Mouse (Mus musculus) gastrocnemius, adult 8-10 months (tissue): Measurements from ENCODE around the gene Rras2. TPM values are rescaled to one million over a fixed set of nuclear protein-coding genes. Genes with fewer than 3 reads are reported as not detected.

Experiments used
- DNase-seq, 2 experiments: peaks; one replicate each; pipeline ENCODE4 v3.0.0; 2022; ENCODE audit warnings: low spot score in 2 of 2
- total RNA-seq, 4 experiments: library from RNA; stranded (reverse); gene quantifications; 2 replicates each; pipeline ENCODE4 v1.2.4; 2022

Gene Rras2
- total RNA-seq, 4 experiments from 2014 or later = 12.4 to 15.0 (median 13.6) TPM

- no peak for DNase-seq
Measured at GRCm38 (mm10) chr7:114074133-114074532, 43.4 kb downstream of the Rras2 start.

DNA sequence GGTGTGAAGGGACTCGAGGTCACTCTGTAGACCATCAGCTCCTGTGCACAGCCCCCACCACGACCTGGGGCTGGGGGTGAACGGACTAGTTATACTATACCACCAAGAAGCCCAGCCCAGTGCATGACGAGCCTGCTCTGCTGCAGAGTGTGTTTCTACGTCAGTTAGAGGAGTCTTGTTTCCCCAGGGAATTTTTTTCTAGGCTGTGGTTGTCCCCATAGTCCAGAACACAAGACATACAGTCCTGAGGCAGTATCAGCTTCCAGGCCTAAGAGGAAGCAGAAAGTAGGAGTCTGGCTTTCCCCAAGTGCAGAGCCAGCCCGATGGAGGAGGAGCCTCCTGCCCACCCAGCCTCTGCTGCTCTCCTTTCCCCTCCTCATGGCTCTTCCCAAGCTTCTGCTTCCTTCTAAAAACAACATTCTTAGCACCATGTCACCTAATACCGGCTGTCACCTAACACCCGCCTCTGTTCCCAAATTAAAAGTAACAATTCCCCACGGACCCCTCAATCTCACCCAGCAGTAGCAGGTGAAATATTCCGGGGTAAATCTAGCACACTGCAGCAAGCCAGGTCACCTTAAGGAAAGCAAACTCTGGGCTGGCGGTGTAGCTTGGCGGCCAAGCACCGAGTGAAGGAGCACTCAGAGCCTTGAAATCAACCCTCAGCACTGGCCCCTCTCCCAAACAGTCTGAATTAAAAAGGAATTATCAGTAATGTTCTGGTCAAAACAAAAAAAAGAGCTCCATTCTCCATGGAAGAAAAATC, 45.5 kb downstream of the Rras2 start:
- DNase-seq = no peak

DNA sequence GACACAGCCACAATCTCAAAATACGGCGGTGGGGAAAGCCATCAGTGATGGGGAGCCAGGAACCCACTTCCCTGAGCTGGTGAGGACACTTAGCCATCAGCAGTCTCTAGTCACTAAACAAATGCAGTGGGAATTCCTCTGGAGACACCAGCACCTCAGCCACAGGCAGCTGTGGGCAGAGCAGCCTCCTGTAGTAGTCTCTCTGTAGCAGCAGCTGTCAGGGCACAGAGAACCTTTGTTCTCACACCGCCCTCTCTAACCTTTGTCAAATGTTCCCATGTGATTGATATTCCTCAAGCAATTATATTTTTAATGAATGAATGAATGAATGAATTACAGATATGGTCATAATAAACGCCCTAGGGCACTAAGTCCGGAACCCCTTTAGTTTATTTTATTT, 46.2 kb downstream of the Rras2 start:
- DNase-seq = no peak

- DNase-seq = no peak
Measured at GRCm38 (mm10) chr7:114070458-114070840, 47.1 kb downstream of the Rras2 start.

DNA sequence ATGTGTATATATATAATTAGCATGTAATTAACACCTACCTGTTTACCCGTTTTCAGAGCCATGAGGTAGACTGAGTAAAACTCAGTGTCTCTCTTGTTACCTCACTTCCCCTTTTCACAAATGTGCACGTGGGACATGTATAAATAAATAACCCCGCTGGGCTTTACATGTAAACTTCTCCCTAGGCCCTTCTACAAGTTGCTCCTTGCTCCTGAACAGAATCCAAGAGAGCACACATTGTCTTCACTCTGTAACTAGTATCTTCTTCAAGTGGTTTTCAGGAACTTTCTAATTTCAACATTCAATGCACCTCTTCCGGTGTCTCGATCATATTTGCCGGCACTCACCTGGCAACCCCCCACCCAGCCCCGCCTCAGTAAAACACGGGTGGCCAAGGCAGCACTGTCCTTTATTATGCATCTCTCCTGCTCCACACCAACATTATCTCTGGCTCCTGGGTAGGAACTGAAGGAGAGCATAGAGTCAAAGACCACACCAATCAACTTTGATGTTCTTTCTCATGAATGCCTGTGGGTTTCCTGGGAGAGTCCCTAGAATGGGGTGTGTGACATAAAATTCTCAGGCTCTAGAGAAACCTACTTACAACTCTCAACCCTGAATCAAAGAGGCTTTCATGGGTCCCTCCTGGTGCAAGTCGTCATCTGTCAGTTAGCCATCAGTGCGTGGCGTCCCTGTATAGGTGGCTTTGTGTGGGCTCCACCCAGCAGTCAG, 47.7 kb downstream of the Rras2 start:
- no peak for DNase-seq

- no peak for DNase-seq
Measured at GRCm38 (mm10) chr7:114068956-114069533, 48.5 kb downstream of the Rras2 start.

- DNase-seq = peak; percentile 72 to 75
Measured at GRCm38 (mm10) chr7:114066529-114067178, 50.9 kb downstream of the Rras2 start.

DNA sequence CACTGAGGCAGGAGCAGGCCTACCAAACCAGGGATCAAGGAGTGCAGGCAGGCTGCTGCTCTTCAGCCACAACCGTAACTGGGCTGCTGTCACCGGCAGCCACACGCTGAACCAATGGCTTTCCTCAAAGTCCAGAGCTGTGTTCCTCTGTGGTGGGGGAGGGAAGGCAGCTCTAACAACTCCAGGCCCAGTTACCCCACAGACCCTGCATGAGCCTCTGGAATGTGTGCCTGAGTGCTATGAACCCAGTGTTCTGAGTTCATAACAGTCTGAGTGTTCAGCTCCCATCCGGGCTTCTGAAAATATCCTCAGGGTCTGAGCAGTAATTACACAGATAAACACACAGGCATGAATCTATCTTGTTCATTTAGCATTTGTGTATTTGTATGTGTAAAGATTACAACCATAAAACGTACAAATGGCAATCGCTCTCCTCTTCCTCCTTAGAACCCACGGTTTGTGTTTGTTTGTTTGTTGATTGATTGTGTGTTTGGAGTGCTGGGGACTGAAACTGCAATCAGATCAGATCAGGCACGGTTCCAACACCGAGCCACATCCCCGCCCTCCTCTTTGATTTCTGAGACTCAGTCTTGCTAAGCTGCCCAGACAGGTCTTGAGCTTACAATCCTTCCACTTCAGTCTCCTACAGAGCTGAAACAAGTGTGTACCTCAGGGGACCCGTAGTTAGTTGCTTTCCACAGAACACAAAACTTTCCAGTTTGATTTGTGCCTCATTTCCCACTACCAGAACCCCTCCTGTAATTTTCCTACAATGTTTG, 52.0 kb downstream of the Rras2 start:
- DNase-seq = no peak

GRCm38 (mm10) chr7:114063966-114064365, 53.6 kb downstream of the Rras2 start:
- DNase-seq = no peak

- no peak for DNase-seq
Measured at GRCm38 (mm10) chr7:114063534-114063933, 54.0 kb downstream of the Rras2 start.

- DNase-seq = no peak
Measured at GRCm38 (mm10) chr7:114062451-114062850, 55.1 kb downstream of the Rras2 start.

DNA sequence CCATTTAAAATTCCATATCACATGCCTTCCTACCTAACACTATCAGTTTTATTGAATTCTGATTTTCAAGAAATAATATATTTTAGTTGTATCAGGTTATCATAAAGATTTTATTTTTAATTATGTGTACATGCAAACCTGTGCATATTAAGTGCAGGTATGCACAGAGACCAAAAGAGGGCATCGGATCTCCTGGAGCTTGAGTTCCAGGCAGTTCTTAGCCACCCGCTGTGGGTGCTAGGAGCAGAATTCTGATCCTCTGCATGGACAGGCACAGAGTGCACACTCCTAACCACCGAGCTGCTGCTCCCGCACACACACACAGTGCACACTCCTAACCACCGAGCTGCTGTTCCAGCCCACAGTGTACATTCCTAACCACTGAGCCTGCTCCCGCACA, 57.1 kb downstream of the Rras2 start:
- no peak for DNase-seq

- no peak for DNase-seq
Measured at GRCm38 (mm10) chr7:114058927-114059441, 58.6 kb downstream of the Rras2 start.

- DNase-seq = no peak
Measured at GRCm38 (mm10) chr7:114058166-114058565, 59.4 kb downstream of the Rras2 start.

GRCm38 (mm10) chr7:114053720-114054119, 63.9 kb downstream of the Rras2 start:
- DNase-seq = no peak

DNA sequence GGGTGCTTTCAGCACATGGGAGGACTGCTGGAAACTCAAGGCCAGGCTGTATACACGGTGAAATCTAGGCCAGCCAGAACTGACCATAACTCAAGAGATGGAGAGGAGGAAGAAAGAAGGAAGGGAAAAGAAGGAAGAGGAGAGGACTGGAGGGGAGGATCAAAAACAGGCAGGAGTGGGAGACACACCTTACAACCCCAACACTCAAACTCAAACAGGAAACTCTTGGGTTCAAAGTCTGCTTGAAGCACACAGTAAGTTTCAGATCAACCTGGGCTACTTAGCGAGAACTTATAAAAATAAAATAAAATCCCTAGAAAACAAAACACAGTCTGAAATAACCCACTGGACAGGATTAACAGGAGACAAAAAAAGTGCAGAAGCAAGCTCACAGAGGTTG, 71.8 kb downstream of the Rras2 start:
- no peak for DNase-seq

DNA sequence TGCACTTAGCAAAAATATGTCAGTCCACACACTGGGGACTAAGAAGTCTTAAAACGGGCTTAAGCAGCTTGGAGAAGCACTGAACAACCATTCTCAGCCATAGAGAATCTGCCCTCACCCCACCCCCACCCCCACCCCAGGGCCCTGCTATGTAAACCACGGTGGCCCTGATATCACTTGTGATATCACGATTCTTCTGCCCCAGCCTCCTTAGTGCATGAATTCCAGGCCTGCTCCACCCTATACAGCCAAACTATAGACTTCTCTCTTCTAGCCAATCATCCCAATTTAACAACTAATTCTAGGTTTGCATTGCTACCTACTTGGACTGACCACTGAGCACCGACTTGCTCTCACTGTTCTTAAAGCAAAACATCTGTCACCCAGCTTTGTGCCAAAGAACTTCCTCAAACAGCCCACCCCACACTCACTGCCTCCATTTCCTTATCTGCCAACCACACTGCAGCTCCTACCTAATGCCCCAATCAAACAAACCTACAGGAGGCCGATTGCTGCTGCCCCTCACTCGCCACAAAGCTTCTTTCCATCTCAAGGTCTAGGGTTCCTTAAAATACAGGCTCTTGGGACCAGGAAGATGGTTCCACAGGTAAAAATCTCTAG, 73.5 kb downstream of the Rras2 start:
- DNase-seq = no peak

GRCm38 (mm10) chr7:114042973-114043928, 74.3 kb downstream of the Rras2 start:
- DNase-seq = no peak

- no peak for DNase-seq
Measured at GRCm38 (mm10) chr7:114041349-114041748, 76.2 kb downstream of the Rras2 start.
